Comparison of ENCODE assay signal across 22 mouse cellular contexts in the genomic region with DNA sequence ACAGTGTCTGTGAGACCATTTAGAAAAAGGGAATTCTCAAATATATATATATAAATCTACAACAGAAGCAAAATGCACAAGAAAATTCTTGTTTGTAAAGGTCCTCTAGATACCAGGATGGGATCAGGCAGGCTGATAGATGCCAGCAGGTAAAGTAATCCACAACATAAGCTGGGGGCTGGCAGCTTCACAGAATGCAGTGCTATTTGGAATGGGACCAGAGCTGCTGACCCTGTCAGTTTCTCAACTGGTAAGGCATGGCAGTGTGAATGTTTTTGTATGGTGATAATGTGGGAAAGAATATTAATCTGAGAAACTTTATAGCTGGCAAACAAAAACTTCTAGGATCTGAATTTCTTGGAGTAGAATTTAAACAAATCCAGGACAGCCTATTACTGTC.
DNase-seq lines count a peak whose midpoint lies in the region; ATAC-seq lines count a peak whose summit lies in the region.
"Had no signal": no experiment of that assay in that cellular context is flagged by ENCODE, and none has a peak within 500 bp of the region (broad histone marks: within the 10 kb centered on the region; RNA-seq: fewer than 3 reads in every experiment).

No protein-coding gene starts in this region.

- H3K4me2 ChIP-seq in embryonic facial prominence, embryonic 14.5 days (ENCODE audit: low read depth, low read length) = no peak overlapping the region
- H3K4me2 ChIP-seq: embryonic facial prominence, embryonic 13.5 days; forebrain, embryonic 13.5 days; forebrain, embryonic 15.5 days had no signal

- H3K4me1 ChIP-seq in embryonic facial prominence, embryonic 14.5 days (ENCODE audit: control insufficient read depth, insufficient read depth, low read length) = no peaks in the 10 kb centered on the region
- H3K4me1 ChIP-seq in embryonic facial prominence, embryonic 10.5 days = no peaks in the 10 kb centered on the region
- H3K4me1 ChIP-seq: embryonic facial prominence, embryonic 13.5 days; forebrain, embryonic 13.5 days; forebrain, embryonic 15.5 days had no signal

- H3K27me3 ChIP-seq in embryonic facial prominence, embryonic 14.5 days (replicated peaks; ENCODE audit: control insufficient read depth, insufficient read depth, low read length) = no peaks in the 10 kb centered on the region
- no peaks in the 10 kb centered on the region for H3K27me3 ChIP-seq in embryonic facial prominence, embryonic 10.5 days (replicated peaks; ENCODE audit: low read depth, poor library complexity, severe bottlenecking)
- H3K27me3 ChIP-seq: CH12.LX; embryonic facial prominence, embryonic 13.5 days; forebrain, embryonic 13.5 days; forebrain, embryonic 15.5 days; Patski had no signal

- no peaks in the 10 kb centered on the region for H3K9me3 ChIP-seq in embryonic facial prominence, embryonic 14.5 days (ENCODE audit: control insufficient read depth, low read length)
- no peaks in the 10 kb centered on the region for H3K9me3 ChIP-seq in embryonic facial prominence, embryonic 10.5 days
- H3K9me3 ChIP-seq: embryonic facial prominence, embryonic 13.5 days; forebrain, embryonic 13.5 days; forebrain, embryonic 15.5 days; G1E had no signal

- H3K9ac ChIP-seq in embryonic facial prominence, embryonic 14.5 days (ENCODE audit: low read depth, low read length) = no peak overlapping the region
- H3K9ac ChIP-seq: embryonic facial prominence, embryonic 13.5 days; forebrain, embryonic 13.5 days; forebrain, embryonic 15.5 days; forebrain, postnatal 0 days had no signal

- peak; percentile 69 to 74 for DNase-seq in cerebellum, postnatal 10 days
- DNase-seq in cerebellum, adult 11-12 months = no peak
- peak; percentile 3 for DNase-seq in embryonic facial prominence, embryonic 14.5 days (ENCODE audit: low spot score)
- DNase-seq in embryonic facial prominence, embryonic 10.5 days (ENCODE audit: low spot score) = no peak
- peak; percentile 25 for DNase-seq in left cerebral cortex, postnatal 4 days
- no peak for DNase-seq in left cerebral cortex, postnatal 10 days (ENCODE audit: extremely low spot score in 1 of 2, low spot score in 2 of 2)
- DNase-seq: adrenal gland, adult 8-10 months; adrenal gland, postnatal 14 days; adrenal gland, postnatal 36 days; B cell, adult 2 months; cerebellum, adult 18-20 months; cerebellum, adult 8-10 months; cerebellum, adult 9-11 months; forebrain, postnatal 0 days had no signal

- no peaks in the 10 kb centered on the region for H3K36me3 ChIP-seq in embryonic facial prominence, embryonic 14.5 days (ENCODE audit: control insufficient read depth, insufficient read depth, low read length)
- H3K36me3 ChIP-seq in embryonic facial prominence, embryonic 10.5 days (replicated peaks) = no peaks in the 10 kb centered on the region
- H3K36me3 ChIP-seq: embryonic facial prominence, embryonic 13.5 days; forebrain, embryonic 15.5 days; G1E had no signal

- ATAC-seq in embryonic facial prominence, embryonic 14.5 days (ENCODE audit: low read depth) = no peak
- ATAC-seq: activated CD4-positive, CD25-positive, alpha-beta regulatory T cell, adult 4 months; CD4-positive, CD25-positive, alpha-beta regulatory T cell, adult 4 months; forebrain, embryonic 13.5 days; forebrain, embryonic 15.5 days; forebrain, postnatal 0 days; Patski had no signal

- intact Hi-C loops in left cerebral cortex, postnatal 4 days (cut with DNase I) = no loop called here
- intact Hi-C loops in left cerebral cortex, postnatal 10 days (cut with DNase I) = no loop called here

- H3K4me3 ChIP-seq in embryonic facial prominence, embryonic 14.5 days (ENCODE audit: low read depth, low read length) = no peak overlapping the region
- no peak overlapping the region for H3K4me3 ChIP-seq in embryonic facial prominence, embryonic 10.5 days
- H3K4me3 ChIP-seq: embryonic facial prominence, embryonic 13.5 days; forebrain, embryonic 13.5 days; forebrain, embryonic 15.5 days had no signal

- H3K27ac ChIP-seq in embryonic facial prominence, embryonic 14.5 days (replicated peaks; ENCODE audit: low read depth, low read length) = no peak overlapping the region
- H3K27ac ChIP-seq in embryonic facial prominence, embryonic 10.5 days (replicated peaks) = no peak overlapping the region
- H3K27ac ChIP-seq: embryonic facial prominence, embryonic 13.5 days; forebrain, embryonic 13.5 days; forebrain, embryonic 15.5 days had no signal

Comparison
In these comparisons a context has a peak if more than half of its experiments do, and no peak if none do; other contexts are left out.
1. DNase-seq: peak in cerebellum, postnatal 10 days (2 of 2), embryonic facial prominence, embryonic 14.5 days (single experiment) and left cerebral cortex, postnatal 4 days (single experiment); none in cerebellum, adult 11-12 months (single experiment), embryonic facial prominence, embryonic 10.5 days (single experiment) and left cerebral cortex, postnatal 10 days (0 of 2).